Mouse (Mus musculus) neural tube, embryonic 11.5 days (tissue): Measurements from ENCODE around the gene Msantd4. TPM values are rescaled to one million over a fixed set of nuclear protein-coding genes. Genes with fewer than 3 reads are reported as not detected.
"Not testable (repeated sequence)": the region's sequence is repeated elsewhere in the genome, so short reads cannot be mapped to it uniquely, and the experiment has no call there.

ENCODE experiments used
- ATAC-seq: fragments of 200-750 bp; cut with Nextera tagmentation; 2 replicates; pipeline ENCODE4 v1.8.0; 2017; ENCODE audit warnings: moderate number of reproducible peaks, mild to moderate bottlenecking, moderate TSS enrichment, moderate library complexity; ENCODE audit not compliant: insufficient read depth, low FRiP score, low TSS enrichment
- DNase-seq: peaks from one replicate; pipeline ENCODE4 v3.0.0-alpha.2; 2015; ENCODE audit warnings: low spot score
- H3K27ac ChIP-seq: fragments of 300-500 bp; sonication (generic); 2 replicates; pipeline ENCODE4 v1.5.1; 2014; ENCODE audit warnings: low read depth, mild to moderate bottlenecking, low read length
- H3K27me3 ChIP-seq: fragments of 300-500 bp; sonication (generic); 2 replicates; pipeline ENCODE4 v1.6.1; 2014; ENCODE audit warnings: mild to moderate bottlenecking, low read length, mixed read lengths; ENCODE audit not compliant: control insufficient read depth, insufficient read depth
- H3K36me3 ChIP-seq: fragments of 300-500 bp; sonication (generic); 2 replicates; pipeline ENCODE4 v1.6.1; 2014; ENCODE audit warnings: mild to moderate bottlenecking, low read length, moderate library complexity, mixed read lengths; ENCODE audit not compliant: control insufficient read depth, insufficient read depth
- H3K4me1 ChIP-seq: fragments of 300-500 bp; sonication (generic); 2 replicates; pipeline ENCODE4 v1.6.1; 2014; ENCODE audit warnings: low read length, mixed read lengths; ENCODE audit not compliant: control insufficient read depth, insufficient read depth
- H3K4me2 ChIP-seq: fragments of 300-500 bp; sonication (generic); 2 replicates; pipeline ENCODE4 v1.6.1; 2014; ENCODE audit warnings: low read depth, mild to moderate bottlenecking, moderate library complexity
- H3K4me3 ChIP-seq: fragments of 300-500 bp; sonication (generic); 2 replicates; pipeline ENCODE4 v1.5.1; 2014; ENCODE audit warnings: low read depth, low read length
- H3K9ac ChIP-seq: fragments of 300-500 bp; sonication (generic); 2 replicates; pipeline ENCODE4 v1.6.1; 2014; ENCODE audit warnings: mild to moderate bottlenecking, low read length
- H3K9me3 ChIP-seq: fragments of 300-500 bp; sonication (generic); 2 replicates; pipeline ENCODE4 v1.6.1; 2016; ENCODE audit warnings: low read length; ENCODE audit not compliant: control insufficient read depth
- WGBS: fragments of 180-500 bp; shearing (Covaris S2); extraction: QIAGEN DNeasy Blood & Tissue Kit; methylation state at CpG from one replicate; pipeline ENCODE4 v1.1.7; 2014; 5-methylcytosine and 5-hydroxymethylcytosine counted together
- microRNA-seq: library from miRNA; unstranded; fragments of <30 nt; microRNA quantifications from one replicate; pipeline ENCODE4, GENCODE M21; 2016
- polyA plus RNA-seq: library from polyadenylated mRNA; unstranded; fragments of >200 nt; fragmentation: Nextera tagmentation; extraction: Ambion mirVana; gene quantifications from 2 replicates; pipeline ENCODE4 v1.2.1, GENCODE M21; 2014

The Msantd4 gene
- 70.6 and 73.9 TPM in 2 replicates for polyA plus RNA-seq

GRCm38 (mm10) chr9:4375828-4376639, at the start of gene Msantd4:
TSS of gene Msantd4 (plus strand) at chr9:4376562.
- Histone ChIP-seq H3K9me3 (no peaks in the 10 kb centered on the region), H3K4me2 (peak within 1 kb of the TSS; percentile 54), H3K4me1 (no peaks in the 10 kb centered on the region), H3K27ac (peak within 1 kb of the TSS; percentile 62), H3K4me3 (peak within 1 kb of the TSS; percentile 70), H3K36me3 (no peaks in the 10 kb centered on the region), H3K9ac (peak within 1 kb of the TSS; percentile 67), H3K27me3 (no peaks in the 10 kb centered on the region)
- 4% methylated on average over 31 of the region's 31 CpGs for WGBS
- DNase-seq: peak; percentile 96
- ATAC-seq: peak; percentile 100

- H3K4me1 ChIP-seq: no peaks in the 10 kb centered on the region
- H3K9ac ChIP-seq: no peak overlapping the region
- no peak overlapping the region for H3K4me2 ChIP-seq
- ATAC-seq (no peak), DNase-seq (no peak)
- no peaks in the 10 kb centered on the region for H3K27me3 ChIP-seq
- no peaks in the 10 kb centered on the region for H3K36me3 ChIP-seq
- WGBS: 97% methylated on average over 1 of the region's 1 CpGs
- H3K27ac ChIP-seq: no peak overlapping the region
- no peaks in the 10 kb centered on the region for H3K9me3 ChIP-seq
- H3K4me3 ChIP-seq: no peak overlapping the region
These were observed 23.2 kb upstream of the Msantd4 start for GRCm38 (mm10) chr9:4353163-4353562.

GRCm38 (mm10) chr9:4376640-4377120, 318 bp downstream of the Msantd4 start:
- Histone ChIP-seq H3K9ac (peak overlapping the region; percentile 67), H3K9me3 (no peaks in the 10 kb centered on the region), H3K27ac (no peak overlapping the region), H3K4me2 (peak overlapping the region; percentile 54), H3K36me3 (no peaks in the 10 kb centered on the region), H3K27me3 (no peaks in the 10 kb centered on the region), H3K4me1 (no peaks in the 10 kb centered on the region), H3K4me3 (peak overlapping the region; percentile 70)
- ATAC-seq: peak; percentile 55
- WGBS: 0% methylated on average over 15 of the region's 15 CpGs
- no peak for DNase-seq

GRCm38 (mm10) chr9:4400801-4401200, 24.4 kb downstream of the Msantd4 start:
- H3K27ac ChIP-seq, H3K4me2 ChIP-seq, H3K4me1 ChIP-seq, H3K4me3 ChIP-seq, H3K9ac ChIP-seq, DNase-seq, H3K36me3 ChIP-seq, ATAC-seq, H3K9me3 ChIP-seq, H3K27me3 ChIP-seq: not testable (repeated sequence)
- WGBS: 94% methylated on average over 11 of the region's 11 CpGs

Small RNA genes lying within 50 kb of the gene (microRNA-seq; reads per million reads assigned to microRNA genes)
- gene Gm23992: not detected

Other genes starting within 250 kb of the Msantd4 start
- gene Aasdhppt, start 67.1 kb upstream of the Msantd4 start, polyA plus RNA-seq: 32.8 and 33.1 TPM in 2 replicates
- 6.6 and 7.6 TPM in 2 replicates for gene Kbtbd3, start 66.7 kb upstream of the Msantd4 start, polyA plus RNA-seq